ENCODE assay signal across 29 mouse cellular contexts in the genomic region with DNA sequence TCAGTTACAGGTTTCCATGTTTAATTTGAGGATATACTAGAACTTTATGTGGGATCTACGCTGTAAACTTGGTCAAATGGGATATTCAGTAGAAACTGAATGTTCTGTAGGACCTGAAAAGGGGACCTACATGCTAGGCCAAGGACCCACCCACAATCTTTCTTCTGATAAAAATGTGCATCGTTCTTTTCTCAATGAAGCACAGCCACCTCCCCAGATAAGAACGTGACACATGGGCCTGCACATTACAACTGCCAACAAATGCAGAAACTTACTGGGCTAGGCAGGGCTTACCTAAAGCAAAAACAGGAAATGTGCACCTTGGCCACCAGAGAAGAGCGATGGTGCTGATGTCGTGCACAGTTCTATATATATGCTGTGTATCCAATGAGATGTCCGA. TPM values are rescaled to one million over a fixed set of nuclear protein-coding genes. Genes with fewer than 3 reads are reported as not detected.
"Had no signal": no experiment of that assay in that cellular context is flagged by ENCODE, and none has a peak within 500 bp of the region (broad histone marks: within the 10 kb centered on the region; RNA-seq: fewer than 3 reads in every experiment).

No protein-coding gene starts in this region.

- H3K9ac ChIP-seq: embryonic facial prominence, embryonic 12.5 days; embryonic facial prominence, embryonic 13.5 days; embryonic facial prominence, embryonic 15.5 days; forebrain, embryonic 12.5 days; forebrain, embryonic 13.5 days; forebrain, embryonic 15.5 days; forebrain, postnatal 0 days had no signal

- H3K4me1 ChIP-seq: embryonic facial prominence, embryonic 10.5 days; embryonic facial prominence, embryonic 12.5 days; embryonic facial prominence, embryonic 13.5 days; forebrain, embryonic 10.5 days; forebrain, embryonic 12.5 days; forebrain, embryonic 13.5 days; forebrain, embryonic 15.5 days had no signal

- H3K27me3 ChIP-seq: embryonic facial prominence, embryonic 12.5 days; embryonic facial prominence, embryonic 13.5 days; embryonic facial prominence, embryonic 15.5 days; forebrain, embryonic 12.5 days; forebrain, embryonic 13.5 days; forebrain, embryonic 15.5 days had no signal

- H3K4me3 ChIP-seq: embryonic facial prominence, embryonic 10.5 days; embryonic facial prominence, embryonic 12.5 days; embryonic facial prominence, embryonic 13.5 days; embryonic facial prominence, embryonic 15.5 days; erythroblast, embryonic 14.5 days; forebrain, embryonic 10.5 days; forebrain, embryonic 12.5 days; forebrain, embryonic 13.5 days; forebrain, embryonic 15.5 days; gastrocnemius, adult 2 months; heart, adult 2 months had no signal

- DNase-seq: cerebellum, adult 9-10 months; cerebellum, adult 9-11 months; cerebellum, postnatal 10 days; cerebellum, postnatal 14 days; cerebellum, postnatal 25 days; cerebellum, postnatal 36 days; embryo, embryonic 11 days; forebrain, postnatal 0 days; gastrocnemius, adult 2 months; gastrocnemius, postnatal 10 days; gastrocnemius, postnatal 14 days; gastrocnemius, postnatal 25 days; gastrocnemius, postnatal 36 days; heart, adult 11 months; heart, adult 18-20 months; heart, adult 2 months had no signal

- H3K9me3 ChIP-seq: embryonic facial prominence, embryonic 10.5 days; embryonic facial prominence, embryonic 12.5 days; embryonic facial prominence, embryonic 13.5 days; embryonic facial prominence, embryonic 15.5 days; forebrain, embryonic 10.5 days; forebrain, embryonic 12.5 days; forebrain, embryonic 13.5 days; forebrain, embryonic 15.5 days had no signal

- H3K27ac ChIP-seq: embryonic facial prominence, embryonic 10.5 days; embryonic facial prominence, embryonic 12.5 days; embryonic facial prominence, embryonic 13.5 days; embryonic facial prominence, embryonic 15.5 days; forebrain, embryonic 10.5 days; forebrain, embryonic 12.5 days; forebrain, embryonic 13.5 days; forebrain, embryonic 15.5 days; gastrocnemius, adult 2 months; heart, adult 2 months had no signal

- H3K4me2 ChIP-seq: embryonic facial prominence, embryonic 12.5 days; embryonic facial prominence, embryonic 13.5 days; embryonic facial prominence, embryonic 15.5 days; forebrain, embryonic 12.5 days; forebrain, embryonic 13.5 days; forebrain, embryonic 15.5 days had no signal

- ATAC-seq: forebrain, embryonic 13.5 days; forebrain, embryonic 14.5 days; forebrain, embryonic 15.5 days; forebrain, embryonic 16.5 days; forebrain, postnatal 0 days had no signal

RNA-seq across cellular contexts. Expression of a gene that starts 32.9 kb away (rescaled TPM):
- total RNA-seq: gastrocnemius, adult 18-20 months; gastrocnemius, adult 2 months; gastrocnemius, adult 8-10 months; gastrocnemius, postnatal 25 days; gastrocnemius, postnatal 36 days had no signal
- polyA plus RNA-seq: erythroblast, embryonic 14.5 days had no signal
